Mouse (Mus musculus) kidney, adult 2 months (tissue): ENCODE data around the gene Shank3.

Experiments
- CTCF ChIP-seq: fragments of 200-500 bp; conservative IDR thresholded peaks from 2 replicates; pipeline ENCODE4 v1.5.1; 2011; ENCODE audit warnings: low read depth, mild to moderate bottlenecking, control low read depth, low read length, moderate library complexity, mixed read lengths; ENCODE audit not compliant: insufficient read depth, insufficient read length
- POLR2A ChIP-seq: fragments of 200-500 bp; IDR thresholded peaks from one replicate; pipeline ENCODE4 v1.6.1; 2011; ENCODE audit warnings: low read depth, low read length, control low read depth

DNA sequence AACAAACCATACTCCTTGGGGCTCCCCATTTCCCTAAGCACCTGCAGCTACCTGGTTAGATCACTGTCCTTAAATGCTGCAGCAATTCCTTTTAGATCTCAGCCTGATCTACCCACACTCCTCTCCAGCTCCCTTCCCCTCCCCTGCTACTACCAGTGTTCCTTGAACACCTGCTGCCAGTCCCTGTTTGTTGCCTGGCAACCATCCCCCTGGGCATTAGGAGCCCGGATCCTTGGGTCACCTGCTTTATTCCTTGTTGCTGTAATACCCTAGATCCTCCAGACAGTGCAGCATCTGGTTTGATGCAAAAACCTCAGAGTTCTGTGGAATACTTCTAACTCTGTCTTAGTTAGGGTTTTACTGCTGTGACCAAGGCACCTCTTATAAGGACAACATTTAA, 34.4 kb upstream of the Shank3 start:
- no peak for TF ChIP-seq CTCF
- no peak for TF ChIP-seq POLR2A
